Mouse (Mus musculus): Measurements from ENCODE around the gene Ppif. TPM values are rescaled to one million over a fixed set of nuclear protein-coding genes. Genes with fewer than 3 reads are reported as not detected.

Ppif gene
- polyA plus RNA-seq, 1 experiment from 2014 or later, result 108 TPM

GRCm38 (mm10) chr14:25665314-25665970, 28.5 kb upstream of the Ppif start:
- Histone ChIP-seq H3K36me3 (peaks cover 49% of the 10 kb centered on the region), H3K4me2 (no peak overlapping the region; the same call in 1 of the 2 replicates), H3K9ac (0 out of 2 replicates have a peak overlapping the region, but pooled peaks have one; percentile 4), H3K27ac (peak overlapping the region; percentile 73), H3K9me3 (replicated peaks) (no peaks in the 10 kb centered on the region), H3K4me1 (replicated peaks) (peaks cover 41% of the 10 kb centered on the region), H3K4me3 (no peak overlapping the region), H3K27me3 (no peaks in the 10 kb centered on the region)
- 65% methylated on average over 19 of the region's 19 CpGs for WGBS
- ATAC-seq (replicated peaks; ENCODE audit: insufficient number of reproducible peaks, insufficient read depth, low FRiP score, low read depth), result no peak

DNA sequence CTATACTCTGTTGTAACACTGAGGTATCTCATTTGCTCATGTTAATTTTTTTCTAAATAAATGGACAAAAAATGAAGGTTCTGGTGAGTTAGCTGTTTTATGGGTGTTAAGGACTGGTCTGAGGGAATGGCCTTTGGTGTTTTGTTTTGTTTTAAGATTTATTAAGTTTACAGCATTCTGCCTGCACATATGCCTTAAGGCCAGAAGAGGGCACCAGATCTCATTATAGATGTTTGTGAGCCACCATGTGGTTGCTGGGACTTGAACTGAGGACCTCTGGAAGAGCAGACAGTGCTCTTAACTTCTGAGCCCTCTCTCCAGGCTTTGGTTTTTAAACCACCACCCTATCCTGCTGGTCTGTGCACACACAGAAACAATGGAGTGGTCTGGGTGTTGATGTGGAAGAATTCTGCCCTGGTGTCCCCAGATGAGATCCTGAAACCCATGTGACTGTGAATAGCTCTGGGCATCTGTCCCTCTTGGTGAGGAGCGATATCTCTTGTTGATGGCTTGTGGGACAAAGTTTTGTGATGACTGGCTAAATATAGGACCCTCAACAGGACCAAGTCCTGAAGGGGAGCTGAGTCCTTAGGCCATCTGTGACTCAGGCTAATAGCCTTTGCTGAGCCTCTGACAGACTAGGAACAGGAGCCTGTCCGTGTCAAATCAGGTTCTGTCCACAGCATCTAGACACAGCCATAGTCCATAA, 27.1 kb upstream of the Ppif start:
- Histone ChIP-seq H3K9me3 (replicated peaks) (no peaks in the 10 kb centered on the region), H3K4me1 (replicated peaks) (peaks cover 37% of the 10 kb centered on the region), H3K36me3 (peaks cover 41% of the 10 kb centered on the region), H3K4me2 (no peak overlapping the region), H3K27ac (peak overlapping the region; percentile 84), H3K4me3 (no peak overlapping the region), H3K27me3 (no peaks in the 10 kb centered on the region), H3K9ac (no peak overlapping the region)
- peak; percentile 75 for ATAC-seq (replicated peaks; ENCODE audit: insufficient number of reproducible peaks, insufficient read depth, low FRiP score, low read depth)
- 51% methylated on average over 2 of the region's 2 CpGs for WGBS

DNA sequence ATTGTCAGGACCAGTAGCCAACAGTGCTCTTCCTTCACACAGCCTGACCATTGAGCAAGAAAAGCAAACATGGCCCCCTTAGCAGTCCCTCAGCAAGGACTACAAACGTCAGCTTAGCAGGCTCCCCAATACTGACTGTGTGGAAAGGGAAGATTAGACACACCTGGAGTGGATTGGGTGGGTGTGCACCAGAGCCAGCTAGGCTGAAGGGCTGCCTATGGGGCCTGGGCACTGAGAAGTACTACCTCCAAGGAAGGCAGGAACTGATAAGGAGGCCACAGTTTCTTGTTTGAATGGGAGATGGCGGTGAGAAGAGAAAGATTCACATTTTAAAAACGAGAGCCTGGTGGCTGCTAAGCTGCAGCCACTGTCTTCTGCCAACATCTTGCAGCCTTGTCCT, 26.4 kb upstream of the Ppif start:
- no peak overlapping the region for H3K9ac ChIP-seq
- H3K4me1 ChIP-seq (replicated peaks), result peaks cover 37% of the 10 kb centered on the region
- no peak overlapping the region for H3K4me2 ChIP-seq
- H3K9me3 ChIP-seq (replicated peaks), result no peaks in the 10 kb centered on the region
- no peak for ATAC-seq (replicated peaks; ENCODE audit: insufficient number of reproducible peaks, insufficient read depth, low FRiP score, low read depth)
- peak overlapping the region; percentile 84 for H3K27ac ChIP-seq
- H3K4me3 ChIP-seq, result no peak overlapping the region
- no peaks in the 10 kb centered on the region for H3K27me3 ChIP-seq
- WGBS, result 42% methylated on average over 3 of the region's 3 CpGs
- H3K36me3 ChIP-seq, result peaks cover 33% of the 10 kb centered on the region

DNA sequence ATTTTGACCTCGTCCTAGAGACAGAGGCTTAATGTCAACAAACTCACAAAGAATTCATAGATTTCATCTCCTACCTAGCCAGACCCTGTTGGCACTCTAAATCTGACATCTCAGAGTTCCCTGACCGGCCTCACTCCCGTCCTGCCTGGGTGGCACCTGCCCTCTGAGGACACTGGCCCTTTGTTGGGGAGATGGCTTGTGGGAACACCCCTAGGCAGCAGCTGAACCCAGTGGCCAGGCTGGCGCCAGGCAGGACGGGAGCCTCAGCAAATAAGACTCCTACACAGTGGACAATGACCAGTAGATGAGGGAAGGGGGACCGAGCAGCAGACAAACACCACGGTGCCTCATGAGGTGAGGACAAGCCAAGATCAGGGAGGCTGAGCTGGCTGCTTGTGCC, 14.3 kb upstream of the Ppif start:
- H3K4me3 ChIP-seq, result no peak overlapping the region
- no peak for ATAC-seq (replicated peaks; ENCODE audit: insufficient number of reproducible peaks, insufficient read depth, low FRiP score, low read depth)
- H3K9ac ChIP-seq, result no peak overlapping the region
- H3K4me1 ChIP-seq (replicated peaks), result no peaks in the 10 kb centered on the region
- H3K27me3 ChIP-seq, result no peaks in the 10 kb centered on the region
- H3K4me2 ChIP-seq, result no peak overlapping the region
- no peak overlapping the region for H3K27ac ChIP-seq
- no peaks in the 10 kb centered on the region for H3K9me3 ChIP-seq (replicated peaks)
- no peaks in the 10 kb centered on the region for H3K36me3 ChIP-seq
- 67% methylated on average over 7 of the region's 7 CpGs for WGBS

DNA sequence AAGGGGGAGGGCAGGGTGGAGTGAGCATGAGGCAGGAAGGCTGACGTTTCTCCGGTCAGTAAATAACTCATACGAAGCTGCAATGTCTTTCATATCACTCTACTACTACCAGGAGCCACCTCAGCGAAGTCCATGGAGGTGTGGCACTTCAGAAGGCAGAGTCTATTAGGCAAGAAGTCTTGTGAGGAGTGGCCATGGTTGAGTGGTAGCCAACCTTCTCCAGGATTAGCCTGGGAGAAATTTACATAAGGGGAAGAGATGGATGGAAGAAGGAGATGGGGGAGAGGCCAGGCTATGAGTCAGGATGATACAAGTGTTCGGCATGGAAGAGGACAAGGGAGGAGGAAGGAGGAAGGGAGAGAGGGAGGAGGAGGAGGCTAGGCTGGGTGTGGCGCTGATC, 11.9 kb upstream of the Ppif start:
- Histone ChIP-seq H3K4me3 (no peak overlapping the region), H3K27ac (no peak overlapping the region), H3K4me2 (no peak overlapping the region), H3K9ac (no peak overlapping the region), H3K9me3 (replicated peaks) (no peaks in the 10 kb centered on the region), H3K36me3 (no peaks in the 10 kb centered on the region), H3K27me3 (no peaks in the 10 kb centered on the region), H3K4me1 (replicated peaks) (peaks cover 18% of the 10 kb centered on the region)
- 69% methylated on average over 6 of the region's 6 CpGs for WGBS
- ATAC-seq (replicated peaks; ENCODE audit: insufficient number of reproducible peaks, insufficient read depth, low FRiP score, low read depth), result no peak

DNA sequence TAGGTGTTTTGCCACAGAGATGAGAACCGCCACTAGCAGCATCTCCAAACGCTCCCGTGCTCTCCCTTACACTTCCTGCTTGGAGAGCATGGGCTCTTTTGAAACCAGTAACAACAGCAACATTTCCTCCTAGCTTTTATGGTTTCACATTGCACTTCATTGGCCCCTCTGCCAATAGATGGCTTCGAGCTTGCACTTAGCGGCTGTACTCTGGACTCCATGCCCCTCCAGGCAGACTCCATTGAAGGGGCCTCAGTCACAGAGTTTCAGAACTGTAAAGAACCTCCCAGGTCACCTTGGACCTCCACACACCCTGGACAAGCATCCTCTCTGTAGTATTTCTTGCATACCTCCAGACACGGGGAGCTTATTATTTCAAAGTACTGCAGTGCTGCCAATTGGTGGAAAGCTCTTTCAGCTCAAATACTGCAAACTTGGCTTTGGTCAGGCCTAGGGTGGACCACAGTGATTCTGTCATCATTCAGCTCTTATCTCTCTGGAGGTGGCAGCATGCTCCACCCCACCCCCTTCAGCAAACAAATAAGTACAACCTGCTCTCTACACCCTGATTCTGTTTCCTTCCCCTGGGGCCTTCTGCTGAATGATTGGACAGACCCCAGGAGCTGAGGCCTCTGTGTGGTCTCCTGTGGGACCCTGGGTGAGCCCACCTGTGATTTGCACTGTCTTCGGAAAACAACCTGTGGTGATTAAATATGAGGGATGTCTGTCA, 7.6 kb upstream of the Ppif start:
- peak; percentile 42; the same call in 1 of the 2 replicates for ATAC-seq (replicated peaks; ENCODE audit: insufficient number of reproducible peaks, insufficient read depth, low FRiP score, low read depth)
- peak overlapping the region; percentile 22; the same call in 1 of the 2 replicates for H3K9ac ChIP-seq

GRCm38 (mm10) chr14:25686983-25687901, 6.7 kb upstream of the Ppif start:
- no peaks in the 10 kb centered on the region for H3K27me3 ChIP-seq
- WGBS, result 51% methylated on average over 10 of the region's 10 CpGs
- H3K4me3 ChIP-seq, result no peak overlapping the region
- ATAC-seq (replicated peaks; ENCODE audit: insufficient number of reproducible peaks, insufficient read depth, low FRiP score, low read depth), result peak; percentile 87
- H3K4me2 ChIP-seq, result no peak overlapping the region
- peaks cover 36% of the 10 kb centered on the region for H3K4me1 ChIP-seq (replicated peaks)
- H3K36me3 ChIP-seq, result no peaks in the 10 kb centered on the region
- peak overlapping the region; percentile 97 for H3K27ac ChIP-seq
- H3K9me3 ChIP-seq (replicated peaks), result no peaks in the 10 kb centered on the region
- peak overlapping the region; percentile 22; the same call in 1 of the 2 replicates for H3K9ac ChIP-seq

More for the DNA sequence above, 7.6 kb upstream of the Ppif start:
- 56% methylated on average over 7 of the region's 7 CpGs for WGBS
- Histone ChIP-seq H3K9me3 (replicated peaks) (no peaks in the 10 kb centered on the region), H3K4me2 (no peak overlapping the region), H3K4me1 (replicated peaks) (peaks cover 36% of the 10 kb centered on the region), H3K27me3 (no peaks in the 10 kb centered on the region), H3K4me3 (no peak overlapping the region), H3K27ac (peak overlapping the region; percentile 97), H3K36me3 (no peaks in the 10 kb centered on the region)

GRCm38 (mm10) chr14:25693271-25693887, 575 bp upstream of the Ppif start:
- peak; percentile 7 for ATAC-seq (replicated peaks; ENCODE audit: insufficient number of reproducible peaks, insufficient read depth, low FRiP score, low read depth)
- H3K9me3 ChIP-seq (replicated peaks), result no peaks in the 10 kb centered on the region
- 57% methylated on average over 6 of the region's 6 CpGs for WGBS

DNA sequence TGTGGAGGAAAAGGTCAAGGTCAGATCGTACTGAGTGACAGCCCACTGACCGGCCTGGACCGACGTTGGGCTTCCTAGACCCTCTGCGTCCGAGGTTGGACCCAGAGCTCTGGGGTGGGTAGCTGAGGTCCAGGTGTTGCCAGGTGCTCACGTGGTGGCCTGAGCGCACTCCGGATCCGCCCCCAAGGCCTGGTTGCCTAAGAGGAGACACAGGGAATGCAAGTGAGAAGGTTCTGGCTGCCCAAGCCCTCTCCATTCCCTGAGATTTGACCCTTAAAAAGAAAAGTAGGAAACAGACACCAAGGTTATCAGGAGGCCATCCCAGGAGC, 579 bp downstream of the Ppif start:
- H3K36me3 ChIP-seq, result peaks cover 37% of the 10 kb centered on the region; the same call in 1 of the 2 replicates
- H3K27me3 ChIP-seq, result no peaks in the 10 kb centered on the region
- WGBS, result 0% methylated on average over 10 of the region's 10 CpGs
- peaks cover 36% of the 10 kb centered on the region for H3K4me1 ChIP-seq (replicated peaks)
- peak overlapping the region; percentile 87 for H3K4me3 ChIP-seq
- H3K9me3 ChIP-seq (replicated peaks), result no peaks in the 10 kb centered on the region
- peak overlapping the region; percentile 92 for H3K9ac ChIP-seq
- peak; percentile 8 for ATAC-seq (replicated peaks; ENCODE audit: insufficient number of reproducible peaks, insufficient read depth, low FRiP score, low read depth)
- peak overlapping the region; percentile 82 for H3K27ac ChIP-seq
- peak overlapping the region; percentile 68 for H3K4me2 ChIP-seq

More at GRCm38 (mm10) chr14:25693271-25693887, 575 bp upstream of the Ppif start:
- Histone ChIP-seq H3K27ac (peak overlapping the region; percentile 78), H3K4me2 (peak overlapping the region; percentile 68), H3K36me3 (peaks cover 27% of the 10 kb centered on the region; the same call in 1 of the 2 replicates), H3K4me1 (replicated peaks) (peaks cover 37% of the 10 kb centered on the region), H3K9ac (0 out of 2 replicates have a peak overlapping the region, but pooled peaks have one; percentile 34), H3K4me3 (peak overlapping the region; percentile 87), H3K27me3 (no peaks in the 10 kb centered on the region)

GRCm38 (mm10) chr14:25695059-25695458, 1.1 kb downstream of the Ppif start:
- peak overlapping the region; percentile 68 for H3K4me2 ChIP-seq
- peaks cover 42% of the 10 kb centered on the region; the same call in 1 of the 2 replicates for H3K36me3 ChIP-seq
- H3K9me3 ChIP-seq (replicated peaks), result no peaks in the 10 kb centered on the region
- H3K4me1 ChIP-seq (replicated peaks), result peaks cover 36% of the 10 kb centered on the region
- no peaks in the 10 kb centered on the region for H3K27me3 ChIP-seq
- 37% methylated on average over 6 of the region's 6 CpGs for WGBS
- H3K27ac ChIP-seq, result peak overlapping the region; percentile 82; the same call in 1 of the 2 replicates
- peak overlapping the region; percentile 87 for H3K4me3 ChIP-seq
- no peak for ATAC-seq (replicated peaks; ENCODE audit: insufficient number of reproducible peaks, insufficient read depth, low FRiP score, low read depth)
- H3K9ac ChIP-seq, result peak overlapping the region; percentile 92

All from heart, embryonic 15.5 days (tissue).